Mouse (Mus musculus): ENCODE measurements around the gene Polr3g. TPM values are rescaled to one million over a fixed set of nuclear protein-coding genes. Genes with fewer than 3 reads are reported as not detected.
"Not testable (repeated sequence)": the region's sequence is repeated elsewhere in the genome, so short reads cannot be mapped to it uniquely, and the experiment has no call there.

Polr3g gene
- polyA plus RNA-seq, 1 experiment from 2014 or later = 18.9 TPM

DNA sequence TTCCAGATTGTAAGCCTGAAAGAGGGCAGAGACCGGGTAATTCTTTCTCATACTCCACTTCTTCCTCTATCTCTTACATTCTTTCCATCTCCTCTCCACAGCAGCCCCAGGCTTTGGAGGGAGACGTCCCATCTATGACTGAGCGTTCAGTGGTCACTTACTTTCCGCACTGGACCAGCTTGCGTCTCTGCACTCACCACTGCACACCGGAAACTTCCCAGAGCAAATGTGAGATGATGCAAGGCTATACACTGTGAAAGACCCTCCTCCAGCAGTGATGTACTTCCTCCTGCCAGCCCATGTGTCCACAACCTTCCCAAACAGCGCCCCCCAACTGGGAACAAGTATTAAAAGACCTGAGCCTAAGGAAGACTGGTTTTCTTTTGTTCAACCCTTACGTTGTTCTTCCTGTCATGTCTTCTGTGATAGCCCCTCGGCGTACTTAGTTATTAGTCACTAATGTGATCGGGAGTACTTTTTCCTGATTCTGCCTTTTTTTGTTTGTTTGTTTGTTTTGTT lies 66.7 kb downstream of the Polr3g start:
- ATAC-seq (ENCODE audit: low FRiP score, low read depth) = no peak
- Histone ChIP-seq H3K27me3 (no peaks in the 10 kb centered on the region), H3K27ac (no peak overlapping the region), H3K36me3 (no peaks in the 10 kb centered on the region), H3K9ac (no peak overlapping the region), H3K9me3 (no peaks in the 10 kb centered on the region), H3K4me1 (no peaks in the 10 kb centered on the region), H3K4me3 (no peak overlapping the region), H3K4me2 (replicated peaks) (no peak overlapping the region)
- 89% methylated on average over 11 of the region's 11 CpGs for WGBS

DNA sequence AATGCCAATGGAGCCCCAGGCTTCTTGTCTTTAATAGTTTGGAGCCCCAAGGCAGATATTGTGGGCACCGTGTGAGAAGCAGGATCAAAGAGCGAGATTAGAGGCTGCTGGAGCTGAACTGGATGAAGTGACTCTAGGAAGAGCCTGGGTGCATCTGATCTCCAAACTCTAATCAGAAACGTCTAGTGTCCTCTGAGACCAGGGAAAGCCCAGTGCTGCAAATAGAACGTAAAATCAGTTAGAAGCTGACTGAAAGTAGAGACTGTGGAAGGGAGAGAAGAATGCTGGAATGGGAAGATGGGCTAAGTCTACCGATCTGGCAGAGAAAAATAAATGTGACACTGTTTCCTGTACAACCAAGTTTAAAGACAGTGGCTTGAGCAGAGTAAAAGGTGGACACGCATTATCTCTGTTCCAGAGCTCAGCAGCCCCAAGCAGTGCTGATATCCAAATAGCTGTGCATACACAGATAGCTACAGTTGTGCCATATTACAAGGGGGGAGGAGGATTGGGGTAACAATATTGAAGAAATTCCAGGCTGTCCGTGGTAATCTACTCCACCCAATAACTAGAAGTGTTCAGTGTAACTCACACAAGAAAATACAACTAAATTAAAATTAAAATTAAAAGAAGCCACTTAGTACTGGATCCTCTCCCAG lies 68.2 kb downstream of the Polr3g start:
- H3K4me1 ChIP-seq = no peaks in the 10 kb centered on the region
- ATAC-seq (ENCODE audit: low FRiP score, low read depth) = no peak
- H3K9me3 ChIP-seq = no peaks in the 10 kb centered on the region
- H3K9ac ChIP-seq = no peak overlapping the region
- H3K4me2 ChIP-seq (replicated peaks) = no peak overlapping the region
- no peak overlapping the region for H3K4me3 ChIP-seq
- H3K27me3 ChIP-seq = no peaks in the 10 kb centered on the region
- no peak overlapping the region for H3K27ac ChIP-seq
- H3K36me3 ChIP-seq = no peaks in the 10 kb centered on the region
- WGBS = 57% methylated on average over 7 of the region's 7 CpGs

DNA sequence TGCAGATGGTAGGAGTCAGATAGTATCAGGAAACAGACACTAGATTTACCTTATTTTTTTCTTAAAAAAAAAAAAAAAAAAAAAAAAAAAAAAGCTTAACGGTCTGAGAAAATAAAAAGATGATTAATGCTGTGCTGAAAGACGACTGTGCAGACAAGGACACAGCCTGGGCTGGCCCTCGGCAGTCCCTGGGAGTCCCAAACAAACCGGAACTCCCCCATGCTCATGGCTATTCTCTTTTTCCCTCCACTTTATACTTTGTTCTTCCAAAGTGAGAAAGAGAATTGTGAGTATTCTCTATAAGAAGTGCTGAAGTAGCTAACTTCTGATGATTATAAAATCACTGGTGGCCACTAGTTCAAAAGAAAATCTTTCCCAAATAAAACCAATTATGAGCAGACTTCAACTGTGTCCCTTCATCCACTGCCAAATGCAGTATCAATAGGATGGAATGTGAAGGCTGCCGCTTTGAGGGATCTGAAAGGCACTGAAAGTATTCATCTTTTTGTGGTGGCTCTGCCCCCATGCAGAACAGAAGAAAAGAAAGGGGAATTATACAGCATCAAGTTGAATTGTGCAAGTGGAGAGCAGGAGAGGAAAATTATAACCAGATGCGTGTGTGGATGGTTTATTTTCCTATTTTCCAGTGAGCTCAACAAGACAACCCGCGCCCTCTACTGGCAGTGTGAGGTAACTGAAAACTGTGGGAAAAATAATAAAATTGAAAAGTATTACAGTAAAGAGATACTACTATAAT lies 69.3 kb downstream of the Polr3g start:
- no peak overlapping the region for H3K9ac ChIP-seq
- 6% methylated on average over 8 of the region's 8 CpGs for WGBS
- no peaks in the 10 kb centered on the region for H3K36me3 ChIP-seq
- peak; percentile 79 for ATAC-seq (ENCODE audit: low FRiP score, low read depth)
- no peaks in the 10 kb centered on the region for H3K4me1 ChIP-seq
- peak overlapping the region; percentile 46 for H3K4me2 ChIP-seq (replicated peaks)
- no peaks in the 10 kb centered on the region for H3K9me3 ChIP-seq
- no peak overlapping the region for H3K4me3 ChIP-seq
- H3K27ac ChIP-seq = no peak overlapping the region
- H3K27me3 ChIP-seq = no peaks in the 10 kb centered on the region

DNA sequence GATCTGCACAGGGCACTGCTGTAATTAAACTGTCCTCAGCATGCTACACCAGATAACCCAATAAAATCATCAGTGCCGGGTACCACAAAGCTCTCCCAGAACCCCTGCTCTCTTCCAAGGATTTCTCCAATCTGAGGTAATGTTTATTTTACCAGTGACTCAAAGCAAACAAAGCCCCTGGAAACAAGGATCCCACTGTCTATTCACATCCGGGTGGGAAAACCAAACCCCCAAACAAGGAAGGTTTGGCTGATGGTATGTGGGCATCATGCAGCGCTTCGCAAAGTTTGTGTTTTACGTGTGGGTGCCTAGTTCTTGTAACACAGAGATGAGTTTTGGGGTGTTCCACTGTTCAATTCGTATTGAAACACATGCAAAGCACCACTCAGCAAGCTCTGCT lies 69.9 kb downstream of the Polr3g start:
- no peak overlapping the region for H3K9ac ChIP-seq
- no peak overlapping the region; the same call in 1 of the 2 replicates for H3K27ac ChIP-seq
- no peak overlapping the region for H3K4me2 ChIP-seq (replicated peaks)
- ATAC-seq (ENCODE audit: low FRiP score, low read depth) = no peak
- no peaks in the 10 kb centered on the region for H3K4me1 ChIP-seq
- WGBS = 51% methylated on average over 6 of the region's 6 CpGs
- H3K36me3 ChIP-seq = no peaks in the 10 kb centered on the region
- no peak overlapping the region for H3K4me3 ChIP-seq
- H3K9me3 ChIP-seq = no peaks in the 10 kb centered on the region
- H3K27me3 ChIP-seq = no peaks in the 10 kb centered on the region

GRCm38 (mm10) chr13:81639624-81640023 lies 71.2 kb downstream of the Polr3g start:
- no peak overlapping the region for H3K9ac ChIP-seq
- no peaks in the 10 kb centered on the region for H3K9me3 ChIP-seq
- 46% methylated on average over 4 of the region's 4 CpGs for WGBS

GRCm38 (mm10) chr13:81632720-81633415 lies 77.9 kb downstream of the Polr3g start, which contains the start of gene Adgrv1:
Gene Adgrv1, minus strand, starts transcription at chr13:81633154.
- WGBS = 1% methylated on average over 42 of the region's 42 CpGs
- Histone ChIP-seq H3K4me3 (peak within 1 kb of the TSS; percentile 48), H3K9me3 (no peaks in the 10 kb centered on the region), H3K27ac (no peak within 1 kb of the TSS), H3K27me3 (peaks cover 34% of the 10 kb centered on the region), H3K9ac (peak within 1 kb of the TSS; percentile 56), H3K4me1 (peaks cover 16% of the 10 kb centered on the region), H3K4me2 (replicated peaks) (peak within 1 kb of the TSS; percentile 80), H3K36me3 (no peaks in the 10 kb centered on the region)
- ATAC-seq (ENCODE audit: low FRiP score, low read depth) = peak; percentile 95

More at GRCm38 (mm10) chr13:81639624-81640023, 71.2 kb downstream of the Polr3g start:
- H3K4me2 ChIP-seq (replicated peaks) = no peak overlapping the region
- H3K27ac ChIP-seq = no peak overlapping the region
- H3K4me1 ChIP-seq = no peaks in the 10 kb centered on the region
- no peaks in the 10 kb centered on the region for H3K36me3 ChIP-seq
- no peak for ATAC-seq (ENCODE audit: low FRiP score, low read depth)
- no peak overlapping the region for H3K4me3 ChIP-seq
- H3K27me3 ChIP-seq = peaks cover 2% of the 10 kb centered on the region

- no peak overlapping the region for H3K4me2 ChIP-seq (replicated peaks)
- no peak for ATAC-seq (ENCODE audit: low FRiP score, low read depth)
- peaks cover 16% of the 10 kb centered on the region for H3K4me1 ChIP-seq
- no peaks in the 10 kb centered on the region for H3K36me3 ChIP-seq
- no peak overlapping the region for H3K4me3 ChIP-seq
- no peak overlapping the region for H3K27ac ChIP-seq
- no peaks in the 10 kb centered on the region for H3K9me3 ChIP-seq
- peaks cover 34% of the 10 kb centered on the region for H3K27me3 ChIP-seq
- 75% methylated on average over 5 of the region's 5 CpGs for WGBS
- no peak overlapping the region for H3K9ac ChIP-seq
These were observed 80.2 kb downstream of the Polr3g start for GRCm38 (mm10) chr13:81630566-81630965.

- H3K36me3 ChIP-seq = no peaks in the 10 kb centered on the region
- no peak overlapping the region for H3K4me2 ChIP-seq (replicated peaks)
- peaks cover 30% of the 10 kb centered on the region for H3K27me3 ChIP-seq
- ATAC-seq (ENCODE audit: low FRiP score, low read depth) = no peak
- H3K27ac ChIP-seq = no peak overlapping the region
- WGBS = 64% methylated on average over 3 of the region's 3 CpGs
- no peak overlapping the region for H3K4me3 ChIP-seq
- no peak overlapping the region for H3K9ac ChIP-seq
- H3K4me1 ChIP-seq = peaks cover 16% of the 10 kb centered on the region
- no peaks in the 10 kb centered on the region for H3K9me3 ChIP-seq
These were observed 81.4 kb downstream of the Polr3g start for GRCm38 (mm10) chr13:81629395-81629794.

DNA sequence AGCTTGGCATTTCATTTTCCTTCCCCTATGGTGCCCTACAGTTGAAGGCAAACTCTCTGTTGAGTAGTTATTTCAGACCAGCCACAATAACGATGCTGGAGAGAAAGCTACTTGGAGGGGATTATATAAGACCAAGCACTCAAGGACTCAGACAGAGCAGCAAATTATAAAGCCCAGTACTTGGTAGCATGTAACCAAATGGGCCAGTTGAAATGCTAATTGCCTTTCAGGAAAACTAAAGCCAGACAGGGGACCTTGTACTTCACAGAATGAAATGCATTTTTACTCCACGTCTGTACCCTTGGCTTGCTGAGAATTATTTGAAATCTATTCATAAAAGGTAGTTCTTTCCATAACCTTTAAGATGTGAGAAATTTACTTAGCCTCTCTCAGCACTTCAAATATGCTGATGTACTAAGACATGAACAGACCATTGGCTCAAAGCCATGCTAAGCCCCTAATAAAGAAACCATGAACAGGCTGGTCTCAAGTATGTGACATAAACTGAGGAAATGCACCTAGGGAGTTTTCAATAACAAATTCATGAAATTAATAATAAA lies 82.1 kb downstream of the Polr3g start:
- Histone ChIP-seq H3K27ac (no peak overlapping the region), H3K36me3 (no peaks in the 10 kb centered on the region), H3K9me3 (no peaks in the 10 kb centered on the region), H3K27me3 (peaks cover 24% of the 10 kb centered on the region), H3K9ac (no peak overlapping the region), H3K4me1 (peaks cover 16% of the 10 kb centered on the region), H3K4me2 (replicated peaks) (no peak overlapping the region), H3K4me3 (no peak overlapping the region)
- ATAC-seq (ENCODE audit: low FRiP score, low read depth) = no peak
- 27% methylated on average over 2 of the region's 2 CpGs for WGBS

GRCm38 (mm10) chr13:81627861-81628260 lies 83.0 kb downstream of the Polr3g start:
- peaks cover 11% of the 10 kb centered on the region for H3K4me1 ChIP-seq
- H3K36me3 ChIP-seq; H3K4me2 ChIP-seq (replicated peaks); H3K9ac ChIP-seq; H3K9me3 ChIP-seq; H3K27ac ChIP-seq; ATAC-seq (ENCODE audit: low FRiP score, low read depth); H3K4me3 ChIP-seq: not testable (repeated sequence)
- H3K27me3 ChIP-seq = peaks cover 16% of the 10 kb centered on the region
- WGBS = 89% methylated on average over 1 of the region's 1 CpGs

Data from limb, embryonic 13.5 days (tissue).